Mouse (Mus musculus) intestine, postnatal 0 days (tissue): ENCODE data around the gene Arfip1. TPM values are rescaled to one million over a fixed set of nuclear protein-coding genes. Genes with fewer than 3 reads are reported as not detected.

Experiments used
- ATAC-seq: fragments of 200-750 bp; cut with Nextera tagmentation; 2 replicates; pipeline ENCODE4 v1.8.0; 2017; ENCODE audit warnings: mild to moderate bottlenecking, moderate TSS enrichment, moderate library complexity
- H3K27ac ChIP-seq: fragments of 300-500 bp; sonication (generic); 2 replicates; pipeline ENCODE4 v1.5.1; 2014; ENCODE audit warnings: mild to moderate bottlenecking, low read depth, low read length, moderate library complexity
- H3K27me3 ChIP-seq: fragments of 300-500 bp; sonication (generic); replicated peaks from 2 replicates; pipeline ENCODE4 v1.6.1; 2014; ENCODE audit warnings: low read length, mixed read lengths; ENCODE audit not compliant: control insufficient read depth, insufficient read depth
- H3K36me3 ChIP-seq: fragments of 300-500 bp; sonication (generic); 2 replicates; pipeline ENCODE4 v1.6.1; 2014; ENCODE audit warnings: mild to moderate bottlenecking, moderate library complexity; ENCODE audit not compliant: control insufficient read depth, insufficient read depth
- H3K4me1 ChIP-seq: fragments of 300-500 bp; sonication (generic); replicated peaks from 2 replicates; pipeline ENCODE4 v1.6.1; 2014; ENCODE audit warnings: antibody characterized with exemption, low read length, mixed read lengths; ENCODE audit not compliant: control insufficient read depth, insufficient read depth
- H3K4me2 ChIP-seq: fragments of 300-500 bp; sonication (generic); replicated peaks from 2 replicates; pipeline ENCODE4 v1.6.1; 2014; ENCODE audit warnings: low read depth, mild to moderate bottlenecking, moderate library complexity
- H3K4me3 ChIP-seq: fragments of 300-500 bp; sonication (generic); 2 replicates; pipeline ENCODE4 v1.5.1; 2014; ENCODE audit warnings: low read depth, low read length
- H3K9ac ChIP-seq: fragments of 300-500 bp; sonication (generic); 2 replicates; pipeline ENCODE4 v1.6.1; 2014; ENCODE audit warnings: mild to moderate bottlenecking, low read depth, low read length
- H3K9me3 ChIP-seq: fragments of 300-500 bp; sonication (generic); 2 replicates; pipeline ENCODE4 v1.6.1; 2016; ENCODE audit warnings: mixed run types; ENCODE audit not compliant: control insufficient read depth
- CTCF ChIP-seq: sonication (generic); IDR thresholded peaks from 2 replicates; pipeline ENCODE4 v1.5.1; 2016; ENCODE audit warnings: low read depth, mild to moderate bottlenecking, control low read depth, antibody characterized with exemption, moderate library complexity
- WGBS: fragments of 180-500 bp; shearing (Covaris S2); extraction: QIAGEN DNeasy Blood & Tissue Kit; methylation state at CpG from one replicate; pipeline ENCODE4 v1.1.7; 2014; 5-methylcytosine and 5-hydroxymethylcytosine counted together
- polyA plus RNA-seq: library from polyadenylated mRNA; unstranded; fragments of >200 nt; fragmentation: Nextera tagmentation; extraction: Ambion mirVana; gene quantifications from 2 replicates; pipeline ENCODE4 v1.2.1, GENCODE M21; 2015

Arfip1 gene
- polyA plus RNA-seq, 1 experiment from 2014 or later = 42.6 TPM

DNA sequence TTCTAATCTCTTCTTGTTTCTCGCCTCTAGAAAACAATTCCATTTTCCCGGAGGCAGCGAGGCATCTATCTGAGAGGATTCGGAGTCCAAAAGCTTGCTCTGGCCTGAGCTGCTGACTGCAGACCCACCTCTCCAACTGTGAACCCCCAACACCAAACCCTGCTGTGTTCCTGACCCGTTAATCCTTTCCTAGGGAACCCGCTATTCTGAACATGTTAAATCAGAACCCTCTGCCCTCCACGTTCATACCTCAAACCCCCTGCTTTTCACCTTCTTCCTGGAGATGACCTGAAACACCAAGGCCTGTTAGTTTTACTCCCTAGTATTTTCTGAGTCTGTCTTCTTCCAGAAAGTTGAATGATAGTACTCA lies 33.4 kb upstream of the Arfip1 start:
- Histone ChIP-seq H3K4me3 (no peak overlapping the region), H3K27me3 (no peaks in the 10 kb centered on the region), H3K9me3 (no peaks in the 10 kb centered on the region), H3K9ac (no peak overlapping the region), H3K4me1 (no peaks in the 10 kb centered on the region), H3K36me3 (no peaks in the 10 kb centered on the region), H3K27ac (no peak overlapping the region), H3K4me2 (no peak overlapping the region)
- no peak for TF ChIP-seq CTCF
- ATAC-seq = no peak
- 52% methylated on average over 7 of the region's 7 CpGs for WGBS

DNA sequence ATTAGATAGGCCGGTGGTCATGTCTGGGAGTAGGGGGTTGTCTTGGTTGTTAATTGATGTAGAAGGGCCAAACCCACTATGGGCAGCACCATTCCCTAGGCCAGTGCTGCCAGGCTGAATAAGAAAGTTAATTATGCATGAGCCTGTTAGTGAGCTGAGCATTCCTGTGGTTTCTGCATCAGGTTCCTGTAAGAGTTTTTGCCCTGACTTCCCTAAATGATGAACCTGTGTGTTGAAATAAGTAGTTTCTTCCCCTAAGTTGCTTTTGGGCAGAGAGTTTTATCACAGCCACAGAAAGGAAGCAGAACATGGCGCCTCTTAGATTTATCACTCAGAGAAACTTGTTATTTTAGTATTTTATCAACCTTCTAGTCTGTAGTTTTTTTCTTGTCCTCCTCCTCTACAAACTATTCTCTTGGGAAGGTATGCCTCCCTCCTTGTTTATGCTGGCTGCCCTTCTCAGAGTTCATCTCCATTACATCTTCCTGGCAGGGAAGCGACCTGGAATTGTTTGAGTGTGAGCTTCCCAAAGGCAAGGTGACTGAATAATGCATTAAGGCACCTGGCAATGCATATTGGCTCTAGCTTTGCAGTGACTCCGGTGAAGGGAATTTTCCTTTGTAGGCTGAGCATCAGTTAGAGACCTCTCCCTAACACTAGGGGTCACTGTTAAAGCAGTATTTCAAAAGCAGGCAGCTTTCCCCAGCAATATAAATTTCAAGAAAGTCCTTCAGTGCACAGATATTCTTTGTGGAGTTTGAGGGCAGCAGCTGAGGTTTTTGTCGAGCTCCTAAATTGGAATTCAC lies 32.8 kb upstream of the Arfip1 start:
- WGBS = 28% methylated on average over 5 of the region's 5 CpGs
- H3K4me2 ChIP-seq = no peak overlapping the region
- H3K9ac ChIP-seq = no peak overlapping the region
- H3K9me3 ChIP-seq = no peaks in the 10 kb centered on the region
- H3K36me3 ChIP-seq = no peaks in the 10 kb centered on the region
- H3K4me1 ChIP-seq = no peaks in the 10 kb centered on the region
- no peaks in the 10 kb centered on the region for H3K27me3 ChIP-seq
- H3K27ac ChIP-seq = no peak overlapping the region
- peak; percentile 81 for TF ChIP-seq CTCF
- no peak for ATAC-seq
- H3K4me3 ChIP-seq = no peak overlapping the region

DNA sequence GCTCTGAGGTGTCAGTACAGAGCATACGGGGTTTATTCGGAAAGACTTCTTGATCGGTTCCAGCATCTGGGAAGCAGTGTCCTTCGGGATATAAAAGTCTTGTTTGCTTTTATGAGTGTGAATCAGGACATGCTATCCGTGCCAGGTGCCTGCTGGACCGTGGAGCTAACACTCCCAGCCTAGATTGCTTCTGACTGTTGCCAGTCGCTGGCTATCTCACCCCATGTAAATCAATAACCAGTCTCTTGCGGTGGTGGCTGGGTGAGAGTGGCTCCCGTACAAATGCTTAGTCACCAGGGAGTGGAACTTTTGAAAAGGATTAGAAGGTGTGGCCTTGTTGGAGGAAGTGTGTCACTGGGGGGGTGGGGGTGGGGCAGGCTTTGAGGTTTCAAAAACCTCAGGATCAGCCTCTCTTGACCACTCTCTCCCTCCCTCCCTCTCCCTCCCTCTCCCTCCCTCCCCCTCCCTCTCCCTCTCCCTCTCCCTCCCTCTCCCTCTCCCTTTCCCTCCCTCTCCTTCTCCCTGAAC lies 27.8 kb upstream of the Arfip1 start:
- Histone ChIP-seq H3K4me1 (no peaks in the 10 kb centered on the region), H3K9me3 (0 out of 2 replicates have a peak, but pooled peaks cover 7% of the 10 kb centered on the region), H3K9ac (no peak overlapping the region), H3K4me2 (no peak overlapping the region), H3K27me3 (no peaks in the 10 kb centered on the region), H3K36me3 (no peaks in the 10 kb centered on the region), H3K27ac (no peak overlapping the region), H3K4me3 (no peak overlapping the region)
- ATAC-seq = peak; percentile 92
- no peak for TF ChIP-seq CTCF
- 42% methylated on average over 9 of the region's 9 CpGs for WGBS

DNA sequence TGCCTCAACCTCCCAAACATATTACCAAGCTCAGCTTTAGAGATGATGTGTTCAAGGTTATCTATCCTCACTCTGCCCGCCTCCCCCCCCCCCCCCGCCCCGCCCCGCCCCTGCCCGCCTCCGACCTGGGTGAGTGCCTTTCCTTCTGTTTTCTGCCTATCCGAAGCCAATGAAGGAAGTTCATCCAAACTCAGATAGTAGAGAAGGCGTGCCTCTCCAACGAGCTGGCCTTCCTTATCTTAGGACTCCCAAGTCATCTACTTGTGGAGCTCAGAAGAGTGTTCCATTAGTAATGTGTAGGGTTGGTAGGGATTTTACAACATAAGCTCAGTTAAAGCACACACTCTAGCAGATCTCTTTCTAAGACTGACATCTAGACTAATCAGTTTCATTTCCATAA lies 20.8 kb upstream of the Arfip1 start:
- Histone ChIP-seq H3K36me3 (no peaks in the 10 kb centered on the region), H3K27me3 (no peaks in the 10 kb centered on the region), H3K9ac (no peak overlapping the region), H3K4me2 (no peak overlapping the region), H3K9me3 (0 out of 2 replicates have a peak, but pooled peaks cover 7% of the 10 kb centered on the region), H3K27ac (no peak overlapping the region), H3K4me3 (no peak overlapping the region), H3K4me1 (no peaks in the 10 kb centered on the region)
- 26% methylated on average over 3 of the region's 9 CpGs for WGBS
- peak; percentile 47; the same call in 1 of the 2 replicates for ATAC-seq
- no peak for TF ChIP-seq CTCF

DNA sequence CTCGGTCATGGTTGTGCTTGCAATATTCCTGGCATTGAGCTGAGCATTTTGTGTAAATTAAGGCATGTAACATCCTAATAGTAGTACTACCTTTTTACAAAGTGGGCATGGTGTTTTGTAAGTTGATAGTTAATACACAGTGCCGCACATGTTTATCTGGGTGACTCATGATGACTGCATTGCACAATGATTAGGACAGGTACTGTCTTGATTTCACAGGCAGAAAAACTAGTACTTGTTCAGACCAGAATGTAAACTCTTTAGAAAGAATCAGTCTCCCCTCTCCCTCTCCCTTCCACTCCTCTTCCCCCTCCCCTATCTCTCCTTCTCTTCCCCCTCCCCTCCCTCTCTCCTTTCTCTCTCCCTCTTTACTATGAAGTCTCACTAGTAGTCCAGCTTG lies 20.3 kb upstream of the Arfip1 start:
- Histone ChIP-seq H3K4me2 (no peak overlapping the region), H3K27ac (no peak overlapping the region), H3K4me3 (no peak overlapping the region), H3K36me3 (no peaks in the 10 kb centered on the region), H3K27me3 (no peaks in the 10 kb centered on the region), H3K9ac (no peak overlapping the region), H3K4me1 (no peaks in the 10 kb centered on the region), H3K9me3 (0 out of 2 replicates have a peak, but pooled peaks cover 7% of the 10 kb centered on the region)
- 71% methylated on average over 2 of the region's 2 CpGs for WGBS
- no peak for TF ChIP-seq CTCF
- ATAC-seq = peak; percentile 51; the same call in 1 of the 2 replicates

DNA sequence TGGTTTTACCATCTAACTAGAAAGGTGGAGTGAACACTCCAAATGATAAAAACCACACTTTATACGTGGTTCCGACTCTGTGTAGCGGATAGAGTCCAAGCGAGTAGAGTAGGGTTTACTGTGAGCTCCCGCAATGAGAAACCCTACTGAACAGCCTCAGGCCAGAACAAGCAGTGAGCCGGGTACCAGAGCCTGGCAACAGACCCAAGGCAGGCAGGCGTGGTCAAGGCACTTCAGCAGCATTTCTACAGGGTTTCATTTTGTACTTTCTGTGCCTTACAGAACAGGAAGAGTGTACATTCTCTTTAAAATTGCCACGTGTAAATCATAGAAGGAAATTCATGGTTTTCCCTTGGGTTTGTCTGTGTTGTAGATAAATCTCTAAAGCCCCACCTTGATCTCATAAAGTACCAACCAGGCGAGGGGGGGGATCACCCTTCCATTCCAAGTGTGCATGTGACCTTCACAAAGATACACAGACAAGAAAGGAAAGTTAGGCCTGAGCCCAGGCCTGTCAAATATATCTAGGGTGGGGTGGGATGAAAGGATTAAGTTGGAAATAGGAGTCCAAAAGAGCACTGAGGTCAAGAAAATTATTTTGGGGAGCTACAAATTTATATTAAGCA lies 19.6 kb upstream of the Arfip1 start:
- Histone ChIP-seq H3K27me3 (0 out of 2 replicates have a peak, but pooled peaks cover 3% of the 10 kb centered on the region), H3K4me3 (no peak overlapping the region), H3K4me1 (no peaks in the 10 kb centered on the region), H3K4me2 (no peak overlapping the region), H3K9me3 (0 out of 2 replicates have a peak, but pooled peaks cover 7% of the 10 kb centered on the region), H3K9ac (no peak overlapping the region), H3K36me3 (no peaks in the 10 kb centered on the region), H3K27ac (no peak overlapping the region)
- no peak for TF ChIP-seq CTCF
- WGBS = 76% methylated on average over 9 of the region's 9 CpGs
- ATAC-seq = no peak
